Mouse (Mus musculus) intestine, embryonic 14.5 days (tissue): Measurements from ENCODE around the gene Add1. TPM values are rescaled to one million over a fixed set of nuclear protein-coding genes. Genes with fewer than 3 reads are reported as not detected.
"Not testable (repeated sequence)": the region's sequence is repeated elsewhere in the genome, so short reads cannot be mapped to it uniquely, and the experiment has no call there.

Source experiments
- ATAC-seq: fragments of 200-750 bp; cut with Nextera tagmentation; replicated peaks from 2 replicates; pipeline ENCODE4 v1.8.0; 2017; ENCODE audit warnings: low read depth, moderate number of reproducible peaks, moderate TSS enrichment, moderate library complexity; ENCODE audit not compliant: low FRiP score, low TSS enrichment
- DNase-seq: peaks from one replicate; pipeline ENCODE4 v3.0.0-alpha.2; 2018; ENCODE audit warnings: low spot score
- H3K27ac ChIP-seq: fragments of 300-500 bp; sonication (generic); 2 replicates; pipeline ENCODE4 v1.5.1; 2014; ENCODE audit warnings: low read depth, mild to moderate bottlenecking, control low read depth
- H3K27me3 ChIP-seq: fragments of 300-500 bp; sonication (generic); replicated peaks from 2 replicates; pipeline ENCODE4 v1.6.1; 2014; ENCODE audit warnings: low read length, control low read depth; ENCODE audit not compliant: control insufficient read depth, insufficient read depth
- H3K36me3 ChIP-seq: fragments of 300-500 bp; sonication (generic); 2 replicates; pipeline ENCODE4 v1.6.1; 2014; ENCODE audit warnings: low read length, control low read depth; ENCODE audit not compliant: control insufficient read depth, insufficient read depth
- H3K4me1 ChIP-seq: fragments of 300-500 bp; sonication (generic); replicated peaks from 2 replicates; pipeline ENCODE4 v1.6.1; 2014; ENCODE audit warnings: low read length, control low read depth, mixed read lengths; ENCODE audit not compliant: control insufficient read depth, insufficient read depth
- H3K4me2 ChIP-seq: fragments of 300-500 bp; sonication (generic); 2 replicates; pipeline ENCODE4 v1.6.1; 2014; ENCODE audit warnings: low read length
- H3K4me3 ChIP-seq: fragments of 300-500 bp; sonication (generic); 2 replicates; pipeline ENCODE4 v1.5.1; 2014; ENCODE audit warnings: low read depth, low read length, control low read depth, mixed read lengths
- H3K9ac ChIP-seq: fragments of 300-500 bp; sonication (generic); 2 replicates; pipeline ENCODE4 v1.6.1; 2014; ENCODE audit warnings: mild to moderate bottlenecking, low read length
- H3K9me3 ChIP-seq: fragments of 300-500 bp; sonication (generic); 2 replicates; pipeline ENCODE4 v1.6.1; 2016; ENCODE audit warnings: low read length, control low read depth; ENCODE audit not compliant: control insufficient read depth
- WGBS: fragments of 180-500 bp; shearing (Covaris S2); extraction: QIAGEN DNeasy Blood & Tissue Kit; methylation state at CpG from one replicate; pipeline ENCODE4 v1.1.7; 2014; 5-methylcytosine and 5-hydroxymethylcytosine counted together
- polyA plus RNA-seq: library from polyadenylated mRNA; unstranded; fragments of >200 nt; fragmentation: Nextera tagmentation; extraction: Ambion mirVana; gene quantifications from 2 replicates; pipeline ENCODE4 v1.2.1, GENCODE M21; 2014

The Add1 gene
- polyA plus RNA-seq, 1 experiment from 2014 or later, result 183 TPM

DNA sequence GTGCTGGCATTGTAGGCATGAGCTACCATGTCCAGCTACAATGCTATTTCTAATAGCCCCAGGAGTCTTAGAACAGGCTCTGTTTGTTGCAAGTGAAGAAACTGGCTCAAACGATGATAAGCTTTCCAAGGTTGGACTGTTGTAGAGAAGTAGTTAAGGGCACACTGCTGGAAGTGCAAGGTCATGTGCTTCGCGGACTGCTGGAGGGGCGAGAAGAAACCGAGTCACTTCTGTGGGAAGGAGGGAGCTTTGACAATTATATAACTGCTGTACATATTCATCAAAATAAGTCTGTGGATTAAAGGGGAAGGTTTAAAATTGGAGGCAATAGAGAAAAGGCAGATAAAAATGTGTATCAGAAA is 8.8 kb downstream of the Add1 start:
- H3K4me3 ChIP-seq, result no peak overlapping the region
- 71% methylated on average over 5 of the region's 5 CpGs for WGBS
- H3K4me2 ChIP-seq, result peak overlapping the region; percentile 7
- no peak for ATAC-seq
- 0 out of 2 replicates have a peak, but pooled peaks cover 4% of the 10 kb centered on the region for H3K36me3 ChIP-seq
- H3K9me3 ChIP-seq, result no peaks in the 10 kb centered on the region
- no peaks in the 10 kb centered on the region; the same call in 1 of the 2 replicates for H3K4me1 ChIP-seq
- H3K27me3 ChIP-seq, result no peaks in the 10 kb centered on the region
- peak overlapping the region; percentile 73 for H3K27ac ChIP-seq
- H3K9ac ChIP-seq, result no peak overlapping the region
- DNase-seq, result no peak

DNA sequence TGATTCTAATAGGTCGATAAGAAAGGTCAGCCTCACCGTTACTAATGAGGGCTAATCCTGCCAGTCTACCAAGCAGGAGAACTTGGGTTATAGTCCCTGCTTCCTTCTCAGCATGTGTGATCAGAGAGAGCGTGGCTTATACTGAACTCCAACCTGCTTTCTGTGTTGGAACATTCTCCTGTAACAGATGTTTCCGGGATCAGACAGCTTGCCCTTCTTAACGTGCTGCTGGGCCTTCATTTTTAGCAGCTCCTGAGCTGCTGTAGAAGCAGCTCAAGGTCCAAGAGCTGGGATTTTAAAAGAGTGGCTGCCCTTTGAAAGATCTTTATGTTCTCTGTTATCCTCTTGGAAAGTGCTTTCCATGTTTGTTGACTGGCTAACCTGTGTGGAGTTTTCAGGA is 11.8 kb downstream of the Add1 start:
- no peaks in the 10 kb centered on the region for H3K9me3 ChIP-seq
- no peak overlapping the region for H3K4me2 ChIP-seq
- H3K9ac ChIP-seq, result no peak overlapping the region
- no peaks in the 10 kb centered on the region for H3K27me3 ChIP-seq
- no peaks in the 10 kb centered on the region; the same call in 1 of the 2 replicates for H3K4me1 ChIP-seq
- H3K4me3 ChIP-seq, result no peak overlapping the region
- no peak for DNase-seq
- 74% methylated on average over 5 of the region's 5 CpGs for WGBS
- ATAC-seq, result no peak
- H3K27ac ChIP-seq, result no peak overlapping the region
- 0 out of 2 replicates have a peak, but pooled peaks cover 4% of the 10 kb centered on the region for H3K36me3 ChIP-seq

DNA sequence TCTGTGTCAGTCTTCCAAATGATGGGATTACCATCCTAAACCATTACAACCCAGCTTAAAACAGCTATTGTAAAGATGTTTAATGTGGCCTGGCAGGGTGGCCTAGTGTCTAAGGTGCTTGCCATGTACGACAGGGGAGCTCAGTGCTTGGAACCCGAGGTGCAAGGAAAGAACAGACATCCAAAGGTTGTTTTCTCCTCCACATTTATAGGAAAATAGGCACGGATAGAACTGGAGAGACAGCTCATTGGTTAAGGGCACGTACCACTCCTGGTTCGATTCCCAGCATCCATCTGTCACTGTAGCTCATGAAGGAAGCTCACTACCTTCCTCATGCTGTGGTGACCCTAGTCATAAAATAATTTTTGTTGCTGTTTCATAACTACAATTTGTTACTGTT is 14.4 kb downstream of the Add1 start:
- H3K4me1 ChIP-seq, result no peaks in the 10 kb centered on the region
- no peak overlapping the region for H3K4me3 ChIP-seq
- no peaks in the 10 kb centered on the region for H3K27me3 ChIP-seq
- H3K4me2 ChIP-seq, result no peak overlapping the region
- ATAC-seq (no peak), DNase-seq (no peak)
- H3K36me3 ChIP-seq, result 0 out of 2 replicates have a peak, but pooled peaks cover 4% of the 10 kb centered on the region
- H3K9ac ChIP-seq, result no peak overlapping the region
- no peak overlapping the region for H3K27ac ChIP-seq
- WGBS, result 92% methylated on average over 5 of the region's 5 CpGs
- no peaks in the 10 kb centered on the region for H3K9me3 ChIP-seq

DNA sequence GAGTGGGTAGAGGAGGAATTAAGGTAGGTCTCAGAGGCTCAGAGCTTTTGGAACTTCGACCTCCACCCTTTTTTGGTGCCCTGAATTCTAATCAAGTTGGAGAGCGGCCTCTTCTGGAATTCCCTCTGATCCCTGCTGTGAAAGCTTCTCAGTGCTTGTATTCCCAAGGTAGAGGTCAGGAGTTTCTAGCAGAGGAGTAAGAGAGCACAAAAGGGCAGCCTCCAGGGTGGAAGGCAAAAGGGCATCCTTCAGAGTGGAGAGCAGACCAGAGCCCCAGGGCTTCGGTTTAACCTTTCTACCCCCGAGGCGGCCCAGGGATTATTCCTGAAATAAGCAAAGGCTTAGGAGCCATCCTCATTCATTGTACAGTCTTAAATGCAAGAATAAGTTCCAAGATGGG is 16.6 kb downstream of the Add1 start:
- H3K27ac ChIP-seq, result no peak overlapping the region
- 33% methylated on average over 5 of the region's 5 CpGs for WGBS
- H3K4me3 ChIP-seq, result no peak overlapping the region
- no peaks in the 10 kb centered on the region for H3K4me1 ChIP-seq
- no peaks in the 10 kb centered on the region for H3K9me3 ChIP-seq
- H3K27me3 ChIP-seq, result no peaks in the 10 kb centered on the region
- no peak for ATAC-seq
- no peak overlapping the region for H3K4me2 ChIP-seq
- no peaks in the 10 kb centered on the region for H3K36me3 ChIP-seq
- H3K9ac ChIP-seq, result no peak overlapping the region
- no peak for DNase-seq

DNA sequence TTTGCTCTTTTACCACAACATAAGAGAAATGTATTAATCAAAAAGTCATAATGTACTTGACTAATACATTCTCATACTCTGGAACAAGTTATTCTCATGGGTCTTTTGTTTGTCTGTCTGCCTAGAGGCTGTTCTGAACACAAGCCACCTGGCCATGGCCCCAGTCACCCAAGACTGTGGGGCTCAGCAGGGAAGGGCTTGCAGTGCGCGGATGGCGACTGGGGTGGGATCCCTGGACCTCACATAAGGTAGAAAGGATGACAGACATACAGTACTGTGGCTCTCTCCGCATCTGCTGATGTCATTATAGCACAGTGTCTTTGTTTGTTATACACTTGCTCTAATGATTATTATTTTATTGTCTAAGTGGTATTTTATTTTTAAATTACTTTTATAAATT is 17.2 kb downstream of the Add1 start:
- H3K4me2 ChIP-seq, result no peak overlapping the region
- no peaks in the 10 kb centered on the region for H3K27me3 ChIP-seq
- H3K36me3 ChIP-seq, result no peaks in the 10 kb centered on the region
- H3K4me3 ChIP-seq, result no peak overlapping the region
- H3K4me1 ChIP-seq, result no peaks in the 10 kb centered on the region
- H3K9ac ChIP-seq, result no peak overlapping the region
- H3K27ac ChIP-seq, result no peak overlapping the region
- no peak for ATAC-seq
- 81% methylated on average over 4 of the region's 4 CpGs for WGBS
- no peaks in the 10 kb centered on the region for H3K9me3 ChIP-seq
- DNase-seq, result no peak

- Histone ChIP-seq H3K4me1 (no peaks in the 10 kb centered on the region), H3K27me3 (no peaks in the 10 kb centered on the region), H3K4me3 (no peak overlapping the region), H3K27ac (no peak overlapping the region), H3K9me3 (no peaks in the 10 kb centered on the region), H3K9ac (no peak overlapping the region), H3K36me3 (no peaks in the 10 kb centered on the region), H3K4me2 (no peak overlapping the region)
- DNase-seq (no peak), ATAC-seq (no peak)
- WGBS, result 78% methylated on average over 5 of the region's 5 CpGs
These were observed 18.0 kb downstream of the Add1 start for GRCm38 (mm10) chr5:34591388-34592004.

- not testable (repeated sequence) for H3K9me3 ChIP-seq, ATAC-seq, H3K27ac ChIP-seq, H3K4me1 ChIP-seq, DNase-seq, H3K9ac ChIP-seq, H3K4me2 ChIP-seq, H3K36me3 ChIP-seq, H3K27me3 ChIP-seq, H3K4me3 ChIP-seq
- WGBS, result 96% methylated on average over 5 of the region's 5 CpGs
These were observed 18.8 kb downstream of the Add1 start for GRCm38 (mm10) chr5:34592224-34592623.

GRCm38 (mm10) chr5:34592666-34593065 is 19.2 kb downstream of the Add1 start:
- Histone ChIP-seq H3K4me1 (no peaks in the 10 kb centered on the region), H3K36me3 (peaks cover 2% of the 10 kb centered on the region; the same call in 1 of the 2 replicates), H3K9me3 (no peaks in the 10 kb centered on the region), H3K27ac (no peak overlapping the region), H3K9ac (no peak overlapping the region), H3K27me3 (no peaks in the 10 kb centered on the region), H3K4me2 (no peak overlapping the region), H3K4me3 (no peak overlapping the region)
- WGBS, result 95% methylated on average over 6 of the region's 6 CpGs
- DNase-seq (no peak), ATAC-seq (no peak)

DNA sequence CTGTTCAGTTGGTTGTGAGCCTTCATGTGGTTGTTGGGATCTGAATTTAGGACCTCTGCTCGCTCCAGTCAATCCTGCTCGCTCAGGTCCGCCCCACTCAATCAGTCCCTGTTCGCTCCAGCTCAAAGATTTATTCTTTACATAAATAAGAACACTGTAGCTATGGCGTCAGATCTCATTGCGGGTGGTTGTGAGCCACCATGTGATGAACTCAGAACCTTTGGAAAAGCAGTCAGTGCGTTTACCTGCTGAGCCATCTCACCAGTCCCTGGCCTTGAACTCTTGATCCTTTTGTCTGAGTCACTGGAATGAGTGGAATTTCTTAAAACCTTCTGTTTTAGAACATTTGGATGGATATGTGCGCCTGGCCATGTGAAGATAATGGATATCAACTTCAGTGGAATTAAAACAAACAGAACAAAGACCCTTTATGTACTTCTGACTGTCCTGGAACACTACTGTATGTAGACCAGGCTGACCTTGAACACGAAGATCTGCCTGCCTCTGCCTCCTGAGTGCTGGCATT is 19.8 kb downstream of the Add1 start:
- H3K4me2 ChIP-seq, result no peak overlapping the region
- WGBS, result 93% methylated on average over 9 of the region's 9 CpGs
- no peaks in the 10 kb centered on the region for H3K9me3 ChIP-seq
- no peaks in the 10 kb centered on the region for H3K4me1 ChIP-seq
- H3K27me3 ChIP-seq, result no peaks in the 10 kb centered on the region
- H3K4me3 ChIP-seq, result no peak overlapping the region
- no peak overlapping the region for H3K27ac ChIP-seq
- H3K36me3 ChIP-seq, result peaks cover 8% of the 10 kb centered on the region
- no peak overlapping the region for H3K9ac ChIP-seq
- no peak for DNase-seq
- no peak for ATAC-seq
